Mouse (Mus musculus) retina, adult 2 months (tissue): ENCODE measurements around the gene Chp2.
A peak's percentile ranks its signal among the peaks of the same experiment; 100 is the strongest.

Experiments
- DNase-seq: peaks from one replicate; pipeline ENCODE4 v3.0.0-alpha.2; 2012; ENCODE audit warnings: low read depth, low spot score

Chp2 gene

DNA sequence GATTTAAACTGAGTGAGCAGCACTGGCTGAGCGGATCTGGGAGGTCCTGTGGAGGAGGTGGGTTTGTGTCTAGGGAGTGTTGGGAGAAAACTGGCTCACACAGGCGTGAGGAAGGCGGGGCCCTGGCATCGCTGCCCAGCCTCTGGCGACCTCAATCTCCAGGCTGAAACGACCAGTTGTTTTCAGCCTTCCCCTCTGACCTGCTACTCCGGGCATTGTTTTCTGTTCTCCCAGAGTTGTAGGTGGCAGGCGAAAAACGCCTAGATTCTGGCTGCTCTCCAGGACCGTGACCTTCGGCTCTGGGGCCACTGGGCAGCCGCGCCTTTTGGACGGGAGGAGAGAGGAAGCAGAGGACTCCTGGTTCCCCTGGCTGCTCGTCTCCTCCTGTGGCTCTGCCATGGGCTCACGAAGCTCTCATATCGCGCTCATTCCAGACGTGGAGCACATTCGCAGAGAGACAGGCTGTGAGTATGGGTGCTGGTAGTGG, at the start of gene Chp2:
Gene Chp2 (plus strand): TSS at position 182 of the 487 bp plus-strand sequence.
- DNase-seq = no peak

- no peak for DNase-seq
Observed at GRCm38 (mm10) chr7:122170705-122171104, 48.6 kb upstream of the Chp2 start.

DNA sequence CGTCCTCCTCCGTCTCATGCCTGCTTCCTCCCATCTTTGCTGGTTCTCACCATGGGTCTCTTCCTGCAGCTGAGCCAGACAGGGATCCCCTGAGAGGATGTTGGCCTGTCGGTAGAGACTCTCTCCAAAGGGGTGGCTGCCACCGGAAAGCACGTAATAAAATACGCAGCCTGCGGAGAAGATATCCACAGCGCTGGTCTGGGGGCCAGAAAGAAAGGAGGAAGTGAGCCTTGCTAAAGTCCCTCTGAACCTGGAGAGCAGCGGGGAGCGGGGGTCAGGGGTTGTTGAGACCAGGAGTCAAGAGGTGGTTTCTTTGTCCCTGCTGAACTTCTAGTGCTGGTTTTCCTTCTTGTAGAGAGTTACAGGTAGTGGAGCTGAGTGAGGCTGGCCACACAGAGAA, 47.7 kb upstream of the Chp2 start:
- DNase-seq = no peak

DNA sequence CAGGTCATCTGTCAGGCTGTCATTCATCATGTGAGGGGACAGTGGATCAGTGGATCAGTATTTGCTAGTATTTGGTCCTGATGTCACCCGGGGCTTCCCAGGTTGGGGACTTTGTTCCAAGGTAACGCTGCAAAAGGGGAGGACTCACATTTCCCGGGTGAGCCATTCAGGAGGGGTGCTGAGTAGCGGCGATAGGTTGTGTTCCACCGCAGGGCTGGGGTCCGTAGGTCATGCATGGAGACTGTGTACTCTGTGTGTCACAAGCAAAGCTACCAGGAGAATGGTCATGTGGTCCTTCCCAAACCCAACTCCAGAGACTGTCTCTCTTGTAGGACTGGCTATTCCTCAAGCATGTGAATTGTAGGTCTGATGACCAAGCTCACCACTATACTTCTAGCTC, 38.6 kb upstream of the Chp2 start:
- DNase-seq = no peak

GRCm38 (mm10) chr7:122184569-122184968, 34.7 kb upstream of the Chp2 start:
- no peak for DNase-seq

DNA sequence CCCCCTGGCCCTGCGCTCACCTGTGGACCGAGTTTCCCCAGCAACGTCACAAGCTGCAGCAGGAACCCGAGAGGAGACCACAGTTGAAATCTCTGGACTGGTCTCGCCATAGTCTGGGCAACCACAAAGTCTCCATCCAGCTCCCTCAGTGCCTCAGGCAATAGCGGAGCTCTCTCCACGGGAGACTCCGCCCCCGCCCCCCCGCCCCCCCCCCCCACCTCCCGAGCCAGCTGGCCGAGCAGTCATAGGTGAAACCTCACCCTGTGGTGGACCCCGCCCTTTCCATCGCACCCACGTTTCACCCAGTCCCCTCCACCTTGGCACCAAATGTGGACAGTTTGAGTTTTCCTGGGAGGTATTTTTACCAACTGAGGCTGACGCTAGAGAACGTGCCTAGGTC, 33.3 kb upstream of the Chp2 start, which contains the start of gene Ern2:
Gene Ern2 (minus strand): TSS at position 165 of the 400 bp plus-strand sequence.
- no peak for DNase-seq

- peak; percentile 39 for DNase-seq
Observed at GRCm38 (mm10) chr7:122189484-122189883, 29.8 kb upstream of the Chp2 start.

DNA sequence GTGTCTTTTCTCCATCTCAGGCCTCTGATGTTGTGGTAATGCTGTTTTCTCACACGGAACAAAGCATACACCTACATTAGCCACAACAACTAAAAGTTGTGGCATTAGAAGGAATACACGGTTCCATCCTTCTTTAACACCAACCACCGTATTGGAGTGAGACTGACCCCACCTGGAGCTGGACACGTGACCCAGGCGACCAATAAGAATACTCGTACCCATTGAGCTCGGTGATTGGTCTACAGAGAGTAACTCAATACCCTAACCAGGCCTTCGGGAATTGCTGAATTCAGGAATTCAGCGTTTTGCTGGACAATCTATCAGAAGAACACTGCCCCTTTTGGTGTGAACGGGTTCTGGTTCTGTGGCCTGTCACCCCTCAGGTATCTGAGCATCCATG, 28.2 kb upstream of the Chp2 start:
- no peak for DNase-seq

DNA sequence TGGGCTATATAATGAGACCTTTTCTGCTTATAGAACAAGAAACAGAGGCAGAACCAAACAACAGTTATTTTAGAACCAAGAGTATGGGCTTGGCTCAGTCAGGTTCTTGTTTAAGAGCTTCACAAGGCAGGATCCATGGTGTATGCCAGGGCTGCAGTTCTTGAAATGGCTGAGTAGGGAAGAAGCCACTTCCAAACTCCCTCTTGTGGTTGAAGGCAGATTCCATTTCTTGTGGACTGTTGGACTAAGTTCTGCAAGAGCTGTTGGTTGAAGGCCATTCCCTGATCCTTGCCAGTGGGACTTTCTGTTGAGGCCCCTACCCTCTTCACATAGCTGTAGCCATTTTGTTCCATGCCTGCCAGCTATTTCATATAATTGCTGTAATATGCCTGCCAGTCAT, 25.4 kb upstream of the Chp2 start:
- DNase-seq = no peak

DNA sequence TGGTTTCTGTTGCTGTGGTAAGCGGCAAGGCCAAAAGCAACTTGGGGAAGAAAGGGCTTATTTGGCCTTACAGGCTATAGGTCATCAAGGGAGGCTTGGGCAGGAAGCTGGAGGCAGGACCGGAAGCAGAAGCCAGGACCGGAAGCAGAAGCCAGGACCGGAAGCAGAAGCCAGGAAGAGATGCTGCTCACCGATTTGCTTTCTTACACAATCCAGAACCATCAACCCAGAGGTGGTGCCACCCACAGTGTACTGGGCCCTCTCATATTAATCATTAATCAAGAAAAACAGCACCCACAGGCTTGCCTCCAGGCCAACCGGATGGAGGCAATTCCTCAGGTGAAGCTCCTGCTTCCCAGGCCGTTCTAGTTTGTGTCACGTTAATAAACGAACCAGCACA, 22.5 kb upstream of the Chp2 start:
- DNase-seq = no peak

DNA sequence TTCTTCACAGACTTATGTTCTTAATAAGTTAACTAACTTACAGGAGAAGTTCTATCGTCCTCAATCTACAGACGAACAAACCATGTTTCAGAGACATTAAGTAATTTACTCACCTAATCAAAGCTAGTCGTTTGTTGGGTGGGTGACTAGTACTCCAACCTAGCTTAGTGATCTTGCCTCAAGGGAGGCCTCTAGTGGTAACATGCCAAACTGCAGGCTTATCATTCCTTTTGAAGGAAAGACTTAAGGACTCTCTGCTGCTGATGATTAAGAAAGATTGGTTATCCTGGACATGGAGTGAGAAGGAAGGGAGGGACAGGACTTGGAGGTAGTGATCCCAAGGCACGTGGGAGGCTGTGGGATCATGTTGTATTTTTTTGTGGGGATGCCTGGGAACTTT, 22.0 kb upstream of the Chp2 start:
- DNase-seq = peak; percentile 53

DNA sequence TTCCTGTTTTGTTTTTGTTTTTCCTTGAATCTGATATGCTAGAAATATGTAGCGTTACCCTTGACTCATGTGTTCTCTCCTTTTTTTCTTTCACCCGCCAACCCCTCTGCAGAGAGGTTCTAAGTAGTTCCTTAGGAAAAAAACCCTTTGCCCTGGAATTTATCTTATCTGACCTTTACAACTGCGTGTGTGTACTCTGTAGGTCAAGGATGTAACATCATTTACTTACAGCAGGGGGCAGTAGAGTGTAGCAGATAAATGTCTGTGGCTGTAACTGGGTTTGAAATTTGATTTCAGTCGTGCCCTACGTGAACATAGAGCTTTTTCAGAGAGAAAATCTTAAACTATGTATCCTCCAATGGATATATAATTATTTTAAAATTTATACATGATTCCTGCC, 20.0 kb upstream of the Chp2 start:
- DNase-seq = peak; percentile 22

GRCm38 (mm10) chr7:122203936-122204335, 15.4 kb upstream of the Chp2 start:
- DNase-seq = no peak

DNA sequence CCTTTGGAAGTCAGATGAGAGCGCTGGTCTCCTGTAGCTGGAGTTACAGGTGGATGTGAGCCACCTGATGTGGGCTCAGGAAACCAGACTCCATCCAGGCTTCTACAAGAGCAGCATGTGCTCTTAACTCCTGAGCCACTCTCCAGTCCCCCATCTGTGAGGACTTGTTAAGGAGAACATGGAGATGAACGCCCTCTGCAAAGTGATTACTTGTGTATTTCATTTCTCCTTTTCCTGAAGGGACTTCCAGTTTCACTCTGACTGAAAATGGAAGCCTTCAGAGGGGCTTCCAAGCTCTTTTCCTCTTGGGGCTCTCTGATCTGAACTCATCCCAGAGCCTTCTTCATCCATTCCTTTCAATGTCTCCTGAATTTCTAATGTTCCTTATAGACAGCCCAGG, 13.2 kb upstream of the Chp2 start:
- DNase-seq = no peak

DNA sequence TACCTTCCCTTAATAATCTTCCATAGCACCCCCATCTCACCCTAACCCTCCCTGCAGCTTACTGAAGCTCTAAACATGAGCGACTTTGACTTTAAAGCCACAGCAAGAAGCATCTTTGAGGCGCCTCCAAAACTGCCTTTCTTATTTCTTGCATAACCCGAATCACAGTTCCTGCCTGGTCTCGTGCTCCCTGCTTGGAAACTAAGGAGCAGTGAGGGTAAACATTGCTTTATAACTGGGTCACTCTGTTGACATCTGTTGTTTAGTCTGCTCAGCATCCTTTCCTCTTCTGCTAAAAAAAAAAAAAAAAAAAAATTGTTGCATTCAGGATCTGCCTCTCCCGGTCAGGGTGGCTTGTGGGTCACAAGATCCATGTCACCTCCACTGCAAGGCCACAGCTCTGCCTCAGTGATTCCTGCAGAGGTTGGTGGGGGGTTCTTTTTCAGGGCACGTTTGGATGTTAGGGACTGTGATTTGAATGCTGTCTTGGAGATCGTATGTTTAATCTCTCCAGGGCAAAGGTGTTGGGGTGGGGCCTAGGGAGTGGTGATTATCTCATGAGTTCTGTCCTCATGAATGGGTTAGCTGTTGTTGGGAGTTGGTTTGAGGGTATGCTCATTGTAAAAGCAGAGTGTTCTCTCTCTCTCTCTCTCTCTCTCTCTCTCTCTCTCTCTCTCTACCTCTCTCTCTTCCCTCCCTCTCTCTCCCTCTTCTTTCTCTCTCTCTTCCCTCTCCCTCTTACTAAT, 10.8 kb upstream of the Chp2 start:
- DNase-seq = no peak

GRCm38 (mm10) chr7:122226020-122226742, 6.9 kb downstream of the Chp2 start:
- DNase-seq = no peak

GRCm38 (mm10) chr7:122226744-122227143, 7.4 kb downstream of the Chp2 start:
- no peak for DNase-seq

GRCm38 (mm10) chr7:122229306-122229705, 10.0 kb downstream of the Chp2 start:
- no peak for DNase-seq

GRCm38 (mm10) chr7:122229916-122230315, 10.6 kb downstream of the Chp2 start:
- DNase-seq = no peak

DNA sequence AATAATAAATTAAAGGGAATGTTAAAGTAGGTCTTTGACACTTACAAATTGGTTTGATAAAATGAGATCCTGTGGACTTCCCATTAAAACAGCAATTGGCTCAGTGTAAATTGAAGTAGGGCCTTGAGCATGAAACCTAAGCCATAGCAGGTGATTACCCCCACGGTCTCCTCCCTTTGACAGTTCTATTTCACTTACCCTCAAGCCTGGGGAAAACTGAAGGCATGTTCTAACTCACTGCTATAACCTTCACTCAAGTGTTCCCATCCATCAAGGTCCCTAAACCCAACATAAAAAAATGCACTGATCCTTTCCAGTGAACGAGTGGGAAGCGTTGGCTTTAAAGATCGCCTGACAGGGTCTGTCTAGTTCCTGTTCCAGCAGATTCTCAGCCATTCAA, 11.6 kb downstream of the Chp2 start:
- no peak for DNase-seq

DNA sequence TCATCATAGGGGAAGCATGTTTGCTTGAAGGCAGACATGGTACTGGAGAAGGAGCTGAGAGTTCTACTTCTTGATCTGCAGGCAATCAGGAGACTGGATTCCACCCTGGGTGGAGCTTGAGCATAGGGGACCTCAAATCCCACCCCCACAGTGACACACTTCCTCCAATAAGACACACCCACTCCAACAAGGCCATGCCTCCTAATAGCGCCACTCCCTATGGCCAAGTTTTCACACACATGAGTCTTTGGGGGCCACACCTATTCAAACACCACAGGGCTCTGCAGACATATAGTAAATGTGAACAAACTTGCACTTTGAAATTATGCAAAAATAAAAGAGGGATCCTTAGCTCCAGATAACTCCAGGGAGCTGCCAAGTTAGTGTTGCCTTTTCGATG, 19.6 kb downstream of the Chp2 start:
- DNase-seq = no peak

GRCm38 (mm10) chr7:122240413-122241119, 21.3 kb downstream of the Chp2 start:
- DNase-seq = no peak
